Mouse (Mus musculus) induced T-regulatory cell, adult 2 months (primary cell): ENCODE data around the gene Pnp2.
"Not testable (repeated sequence)": the region's sequence is repeated elsewhere in the genome, so short reads cannot be mapped to it uniquely, and the experiment has no call there.

ENCODE experiments used
- DNase-seq: peaks from one replicate; pipeline ENCODE4 v3.0.0-alpha.2; 2012; ENCODE audit warnings: low read depth

The Pnp2 gene

GRCm38 (mm10) chr14:50957146-50957545 lies 1.4 kb downstream of the Pnp2 start:
- DNase-seq, result not testable (repeated sequence)

GRCm38 (mm10) chr14:50958289-50958995 lies 2.6 kb downstream of the Pnp2 start:
- not testable (repeated sequence) for DNase-seq

GRCm38 (mm10) chr14:50968216-50968980 lies 12.6 kb downstream of the Pnp2 start:
- DNase-seq, result no peak

GRCm38 (mm10) chr14:50969041-50969440 lies 13.2 kb downstream of the Pnp2 start:
- no peak for DNase-seq

- no peak for DNase-seq
Measured at GRCm38 (mm10) chr14:50969558-50970544, 14.1 kb downstream of the Pnp2 start.

- no peak for DNase-seq
Measured at GRCm38 (mm10) chr14:50970822-50971221, 15.0 kb downstream of the Pnp2 start.

GRCm38 (mm10) chr14:50973054-50973453 lies 17.3 kb downstream of the Pnp2 start:
- not testable (repeated sequence) for DNase-seq

- no peak for DNase-seq
Measured at GRCm38 (mm10) chr14:50973700-50974099, 17.9 kb downstream of the Pnp2 start.

GRCm38 (mm10) chr14:50975001-50975400 lies 19.2 kb downstream of the Pnp2 start:
- no peak for DNase-seq

GRCm38 (mm10) chr14:50976674-50977073 lies 20.9 kb downstream of the Pnp2 start:
- DNase-seq, result no peak

- DNase-seq, result not testable (repeated sequence)
Measured at GRCm38 (mm10) chr14:50978451-50978850, 22.7 kb downstream of the Pnp2 start.

GRCm38 (mm10) chr14:50979631-50980030 lies 23.8 kb downstream of the Pnp2 start:
- no peak for DNase-seq

GRCm38 (mm10) chr14:50981207-50981606 lies 25.4 kb downstream of the Pnp2 start:
- DNase-seq, result peak; percentile 42

GRCm38 (mm10) chr14:50981837-50982236 lies 26.0 kb downstream of the Pnp2 start:
- DNase-seq, result peak; percentile 30

GRCm38 (mm10) chr14:50987668-50988067 lies 31.9 kb downstream of the Pnp2 start:
- DNase-seq, result no peak

GRCm38 (mm10) chr14:50991037-50991436 lies 35.2 kb downstream of the Pnp2 start:
- peak; percentile 70 for DNase-seq

GRCm38 (mm10) chr14:50997088-50997487 lies 41.3 kb downstream of the Pnp2 start:
- no peak for DNase-seq

GRCm38 (mm10) chr14:50997999-50998666 lies 42.3 kb downstream of the Pnp2 start:
- no peak for DNase-seq

- no peak for DNase-seq
Measured at GRCm38 (mm10) chr14:51007152-51007801, 51.5 kb downstream of the Pnp2 start, which contains the start of gene Rnase10. Gene Rnase10, plus strand, starts transcription at chr14:51007751.

- no peak for DNase-seq
Measured at GRCm38 (mm10) chr14:51007914-51008713, 52.3 kb downstream of the Pnp2 start.
